Mouse (Mus musculus) induced T-regulatory cell, adult 2 months (primary cell): ENCODE measurements around the gene Gpbp1.
A peak's percentile ranks its signal among the peaks of the same experiment; 100 is the strongest.

ENCODE experiments used
- DNase-seq: peaks from one replicate; pipeline ENCODE4 v3.0.0-alpha.2; 2012; ENCODE audit warnings: low read depth

Gene Gpbp1

GRCm38 (mm10) chr13:111467350-111467749 is 22.6 kb downstream of the Gpbp1 start:
- no peak for DNase-seq

- DNase-seq, result peak; percentile 89
Observed at GRCm38 (mm10) chr13:111461424-111461823, 28.5 kb downstream of the Gpbp1 start.

- DNase-seq, result no peak
Observed at GRCm38 (mm10) chr13:111456790-111457189, 33.1 kb downstream of the Gpbp1 start.

GRCm38 (mm10) chr13:111444325-111444724 is 45.6 kb downstream of the Gpbp1 start:
- no peak for DNase-seq

- no peak for DNase-seq
Observed at GRCm38 (mm10) chr13:111431174-111431573, 58.7 kb downstream of the Gpbp1 start.

GRCm38 (mm10) chr13:111421330-111421729 is 68.6 kb downstream of the Gpbp1 start:
- DNase-seq, result peak; percentile 18

- DNase-seq, result no peak
Observed at GRCm38 (mm10) chr13:111418087-111418486, 71.8 kb downstream of the Gpbp1 start.

GRCm38 (mm10) chr13:111413156-111413555 is 76.8 kb downstream of the Gpbp1 start:
- DNase-seq, result peak; percentile 79

- DNase-seq, result peak; percentile 69
Observed at GRCm38 (mm10) chr13:111410831-111411230, 79.1 kb downstream of the Gpbp1 start.

- DNase-seq, result no peak
Observed at GRCm38 (mm10) chr13:111406859-111407389, 83.0 kb downstream of the Gpbp1 start.

GRCm38 (mm10) chr13:111405956-111406355 is 84.0 kb downstream of the Gpbp1 start:
- DNase-seq, result no peak

- no peak for DNase-seq
Observed at GRCm38 (mm10) chr13:111397600-111398151, 92.2 kb downstream of the Gpbp1 start.

- no peak for DNase-seq
Observed at GRCm38 (mm10) chr13:111397061-111397460, 92.8 kb downstream of the Gpbp1 start.

GRCm38 (mm10) chr13:111395528-111395927 is 94.4 kb downstream of the Gpbp1 start:
- no peak for DNase-seq

GRCm38 (mm10) chr13:111394904-111395303 is 95.0 kb downstream of the Gpbp1 start:
- DNase-seq, result no peak

- no peak for DNase-seq
Observed at GRCm38 (mm10) chr13:111394341-111394740, 95.6 kb downstream of the Gpbp1 start.

GRCm38 (mm10) chr13:111393426-111393825 is 96.5 kb downstream of the Gpbp1 start:
- DNase-seq, result no peak

GRCm38 (mm10) chr13:111391426-111391825 is 98.5 kb downstream of the Gpbp1 start:
- DNase-seq, result no peak

- DNase-seq, result no peak
Observed at GRCm38 (mm10) chr13:111391011-111391410, 98.9 kb downstream of the Gpbp1 start.

- no peak for DNase-seq
Observed at GRCm38 (mm10) chr13:111384011-111384985, 105.6 kb downstream of the Gpbp1 start.
